Mouse (Mus musculus) embryonic fibroblast, embryonic 13.5 days (primary cell): ENCODE measurements around the gene Cldn10. TPM values are rescaled to one million over a fixed set of nuclear protein-coding genes. Genes with fewer than 3 reads are reported as not detected.
A peak's percentile ranks its signal among the peaks of the same experiment; 100 is the strongest.

Experiments used
- H3K27ac ChIP-seq: 2 replicates; pipeline ENCODE4 v1.5.1; 2012; ENCODE audit warnings: low read length, control low read depth, inconsistent platforms; ENCODE audit not compliant: insufficient read depth
- H3K4me1 ChIP-seq: 2 replicates; pipeline ENCODE4 v1.6.1; 2011; ENCODE audit warnings: low read length; ENCODE audit not compliant: control insufficient read depth, insufficient read depth
- H3K4me3 ChIP-seq: 2 replicates; pipeline ENCODE4 v1.5.1; 2011; ENCODE audit warnings: mild to moderate bottlenecking, control low read depth, low read length; ENCODE audit not compliant: insufficient read depth
- CTCF ChIP-seq: IDR thresholded peaks from 2 replicates; pipeline ENCODE4 v1.5.1; 2011; ENCODE audit warnings: mild to moderate bottlenecking, control low read depth, low read length, moderate library complexity, borderline replicate concordance; ENCODE audit not compliant: insufficient read depth
- POLR2A ChIP-seq: IDR thresholded peaks from 2 replicates; pipeline ENCODE4 v1.6.1; 2011; ENCODE audit warnings: low read depth, mild to moderate bottlenecking, control low read depth, low read length, moderate library complexity
- polyA plus RNA-seq: library from polyadenylated mRNA; stranded (reverse); fragments of >200 nt; gene quantifications from 2 replicates; pipeline ENCODE4 v1.2.4, GENCODE M21; 2011; ENCODE audit warnings: low read depth; ENCODE audit not compliant: missing spikeins, insufficient read length

Cldn10 gene
- polyA plus RNA-seq, 1 experiment = not detected

GRCm38 (mm10) chr14:118922251-118922650 is 134.5 kb downstream of the Cldn10 start:
- 0 out of 2 replicates have a peak overlapping the region, but pooled peaks have one; percentile 8 for H3K4me3 ChIP-seq
- no peak for TF ChIP-seq CTCF

GRCm38 (mm10) chr14:118922667-118923184 is 135.0 kb downstream of the Cldn10 start:
- TF ChIP-seq CTCF (no peak), POLR2A (no peak)
- H3K27ac ChIP-seq = no peak overlapping the region
- H3K4me1 ChIP-seq = peaks cover 3% of the 10 kb centered on the region
- H3K4me3 ChIP-seq = peak overlapping the region; percentile 11; the same call in 1 of the 2 replicates

More at GRCm38 (mm10) chr14:118922251-118922650, 134.5 kb downstream of the Cldn10 start:
- H3K27ac ChIP-seq = no peak overlapping the region
- H3K4me1 ChIP-seq = peaks cover 3% of the 10 kb centered on the region

Other genes with a start within 250 kb of the Cldn10 start
- 9.5 and 11.2 TPM in 2 replicates for gene Abcc4, start 81.7 kb upstream of the Cldn10 start, polyA plus RNA-seq
- gene Dzip1, start 137.6 kb downstream of the Cldn10 start, polyA plus RNA-seq = 42.5 and 54.6 TPM in 2 replicates
- gene Dnajc3, start 150.1 kb downstream of the Cldn10 start, polyA plus RNA-seq = 53.6 and 54.3 TPM in 2 replicates